Mouse (Mus musculus) embryonic facial prominence, embryonic 11.5 days (tissue): ENCODE results near the gene Pycr2. TPM values are rescaled to one million over a fixed set of nuclear protein-coding genes. Genes with fewer than 3 reads are reported as not detected.

ENCODE experiments used
- ATAC-seq: fragments of 200-750 bp; cut with Nextera tagmentation; replicated peaks from 2 replicates; pipeline ENCODE4 v1.8.0; 2017; ENCODE audit warnings: low read depth; ENCODE audit not compliant: insufficient number of reproducible peaks, low FRiP score, low TSS enrichment
- DNase-seq: peaks from one replicate; pipeline ENCODE4 v3.0.0-alpha.2; 2015; ENCODE audit warnings: low spot score
- H3K27ac ChIP-seq: fragments of 300-500 bp; sonication (generic); replicated peaks from 2 replicates; pipeline ENCODE4 v1.5.1; 2014; ENCODE audit warnings: mild to moderate bottlenecking, low read depth, low read length, control low read depth
- H3K27me3 ChIP-seq: fragments of 300-500 bp; sonication (generic); 2 replicates; pipeline ENCODE4 v1.6.1; 2014; ENCODE audit warnings: mild to moderate bottlenecking, low read length, moderate library complexity, mixed read lengths; ENCODE audit not compliant: control insufficient read depth, insufficient read depth
- H3K36me3 ChIP-seq: fragments of 300-500 bp; sonication (generic); replicated peaks from 2 replicates; pipeline ENCODE4 v1.6.1; 2014; ENCODE audit warnings: low read depth, mild to moderate bottlenecking, low read length, moderate library complexity, mixed read lengths; ENCODE audit not compliant: control insufficient read depth, insufficient read depth
- H3K4me1 ChIP-seq: fragments of 300-500 bp; sonication (generic); 2 replicates; pipeline ENCODE4 v1.6.1; 2014; ENCODE audit warnings: low read length, mixed read lengths; ENCODE audit not compliant: control insufficient read depth, insufficient read depth
- H3K4me2 ChIP-seq: fragments of 300-500 bp; sonication (generic); 2 replicates; pipeline ENCODE4 v1.6.1; 2014; ENCODE audit warnings: low read depth, mild to moderate bottlenecking, control low read depth, low read length, moderate library complexity
- H3K4me3 ChIP-seq: fragments of 300-500 bp; sonication (generic); 2 replicates; pipeline ENCODE4 v1.5.1; 2014; ENCODE audit warnings: low read depth, low read length, control low read depth
- H3K9ac ChIP-seq: fragments of 300-500 bp; sonication (generic); replicated peaks from 2 replicates; pipeline ENCODE4 v1.6.1; 2014; ENCODE audit warnings: mild to moderate bottlenecking, control low read depth, low read length
- H3K9me3 ChIP-seq: fragments of 300-500 bp; sonication (generic); replicated peaks from 2 replicates; pipeline ENCODE4 v1.6.1; 2016; ENCODE audit warnings: mild to moderate bottlenecking, low read length, inconsistent platforms, mixed read lengths; ENCODE audit not compliant: control insufficient read depth
- WGBS: fragments of 180-500 bp; shearing (Covaris S2); extraction: QIAGEN DNeasy Blood & Tissue Kit; methylation state at CpG from one replicate; pipeline ENCODE4 v1.1.7; 2014; 5-methylcytosine and 5-hydroxymethylcytosine counted together
- polyA plus RNA-seq: library from polyadenylated mRNA; unstranded; fragments of >200 nt; fragmentation: Nextera tagmentation; extraction: Ambion mirVana; gene quantifications from 2 replicates; pipeline ENCODE4 v1.2.1, GENCODE M21; 2014

The Pycr2 gene
- polyA plus RNA-seq, 1 experiment from 2014 or later = 92.7 TPM

- Histone ChIP-seq H3K27ac (no peak overlapping the region), H3K36me3 (peaks cover 6% of the 10 kb centered on the region), H3K27me3 (no peaks in the 10 kb centered on the region), H3K9ac (no peak overlapping the region), H3K9me3 (no peaks in the 10 kb centered on the region), H3K4me1 (peaks cover 4% of the 10 kb centered on the region; the same call in 1 of the 2 replicates), H3K4me2 (no peak overlapping the region), H3K4me3 (no peak overlapping the region)
- no peak for ATAC-seq
- 94% methylated on average over 24 of the region's 24 CpGs for WGBS
- no peak for DNase-seq
These were observed 2.5 kb downstream of the Pycr2 start for GRCm38 (mm10) chr1:180906461-180907147.

DNA sequence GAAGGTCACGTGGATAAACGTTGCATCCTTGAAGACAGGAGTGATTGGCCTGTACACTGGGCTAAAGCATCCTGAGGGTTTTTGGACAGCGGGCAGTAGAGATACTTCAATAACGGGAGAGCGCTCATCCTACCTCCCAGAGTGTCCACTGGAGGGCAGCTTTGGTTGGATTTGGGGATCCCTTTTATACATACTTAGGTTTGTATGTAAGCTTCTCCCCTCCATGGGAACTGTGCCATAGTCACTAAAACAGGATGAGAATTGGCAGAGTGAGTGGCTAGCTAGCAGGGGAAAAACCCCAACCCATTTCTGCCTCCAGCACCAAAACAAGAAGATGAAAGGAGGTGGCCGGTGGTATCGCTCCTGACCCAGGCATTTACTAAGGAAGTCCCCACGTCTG is 7.0 kb downstream of the Pycr2 start:
- no peak overlapping the region for H3K4me2 ChIP-seq

DNA sequence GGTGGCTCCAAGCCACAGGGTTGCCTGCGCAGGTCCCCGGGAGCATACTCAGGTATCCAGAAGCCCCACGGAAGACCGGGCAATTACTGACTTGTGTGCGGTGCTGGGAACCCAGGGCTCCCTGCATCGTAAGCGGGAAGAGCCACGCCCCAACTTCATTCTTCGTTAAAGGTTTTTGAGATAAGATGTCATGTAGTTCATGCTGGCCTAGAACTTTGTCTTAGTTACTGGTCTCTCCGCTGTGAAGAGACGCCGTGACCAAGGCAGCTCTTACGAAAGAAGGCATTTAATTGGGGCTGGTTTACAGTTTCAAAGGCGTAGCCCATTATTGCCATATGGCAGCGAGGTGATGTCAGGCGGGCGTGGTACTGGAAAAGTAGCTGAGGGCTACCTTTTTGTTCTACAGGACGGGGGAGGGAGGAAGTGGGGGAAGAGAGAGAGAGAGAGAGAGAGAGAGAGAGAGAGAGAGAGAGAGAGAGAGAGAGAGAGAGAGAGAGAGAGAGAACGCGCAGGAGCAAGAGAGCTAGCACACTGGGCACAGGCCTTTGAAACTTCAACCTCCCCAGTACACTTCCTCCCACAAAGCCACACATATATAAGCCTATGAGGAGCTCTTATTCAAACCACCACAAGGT is 7.7 kb downstream of the Pycr2 start:
- Histone ChIP-seq H3K36me3 (peaks cover 4% of the 10 kb centered on the region), H3K4me1 (no peaks in the 10 kb centered on the region), H3K9me3 (no peaks in the 10 kb centered on the region), H3K27me3 (no peaks in the 10 kb centered on the region), H3K27ac (no peak overlapping the region), H3K9ac (no peak overlapping the region), H3K4me3 (no peak overlapping the region), H3K4me2 (no peak overlapping the region; the same call in 1 of the 2 replicates)
- 48% methylated on average over 20 of the region's 20 CpGs for WGBS
- DNase-seq (peak; percentile 62), ATAC-seq (no peak)

More for the DNA sequence above, 7.0 kb downstream of the Pycr2 start:
- Histone ChIP-seq H3K27ac (no peak overlapping the region), H3K4me3 (no peak overlapping the region), H3K9me3 (no peaks in the 10 kb centered on the region), H3K4me1 (no peaks in the 10 kb centered on the region), H3K36me3 (peaks cover 6% of the 10 kb centered on the region), H3K9ac (no peak overlapping the region), H3K27me3 (no peaks in the 10 kb centered on the region)
- DNase-seq = peak; percentile 24
- no peak for ATAC-seq
- 42% methylated on average over 8 of the region's 8 CpGs for WGBS

DNA sequence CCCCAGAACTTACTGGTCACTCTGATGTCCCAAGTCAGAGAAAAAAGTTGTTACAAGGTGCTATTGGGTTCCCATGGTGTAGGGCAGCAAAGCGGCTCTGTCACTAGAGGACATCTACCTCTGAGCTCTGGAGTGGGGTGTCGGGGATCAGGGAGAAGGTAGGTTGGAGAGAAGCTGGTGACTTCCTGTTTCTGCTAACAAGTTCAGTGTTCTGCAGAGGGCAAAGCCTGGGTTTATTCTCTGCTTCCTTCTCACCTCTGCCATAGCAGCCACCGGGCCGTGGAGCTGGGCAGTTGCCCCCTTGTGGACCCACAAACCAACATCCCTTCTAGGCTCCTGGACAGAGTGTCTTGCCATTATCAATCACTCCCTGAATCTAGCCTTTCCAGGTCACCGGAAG is 8.7 kb downstream of the Pycr2 start:
- Histone ChIP-seq H3K27me3 (no peaks in the 10 kb centered on the region), H3K36me3 (peaks cover 1% of the 10 kb centered on the region; the same call in 1 of the 2 replicates), H3K4me2 (no peak overlapping the region), H3K27ac (no peak overlapping the region), H3K9me3 (no peaks in the 10 kb centered on the region), H3K9ac (no peak overlapping the region), H3K4me3 (no peak overlapping the region), H3K4me1 (no peaks in the 10 kb centered on the region)
- DNase-seq (no peak), ATAC-seq (no peak)
- 84% methylated on average over 5 of the region's 5 CpGs for WGBS

- ATAC-seq (0 out of 2 replicates have a peak, but pooled peaks have one; percentile 5), DNase-seq (peak; percentile 78)
- Histone ChIP-seq H3K4me1 (no peaks in the 10 kb centered on the region), H3K27ac (no peak overlapping the region), H3K36me3 (no peaks in the 10 kb centered on the region; the same call in 1 of the 2 replicates), H3K27me3 (no peaks in the 10 kb centered on the region), H3K4me3 (no peak overlapping the region), H3K9ac (no peak overlapping the region), H3K4me2 (no peak overlapping the region), H3K9me3 (no peaks in the 10 kb centered on the region)
- WGBS = 26% methylated on average over 4 of the region's 4 CpGs
These were observed 9.7 kb downstream of the Pycr2 start for GRCm38 (mm10) chr1:180913797-180914196.

GRCm38 (mm10) chr1:180916425-180916824 is 12.3 kb downstream of the Pycr2 start:
- no peak overlapping the region for H3K9ac ChIP-seq
- DNase-seq = no peak
- no peaks in the 10 kb centered on the region for H3K4me1 ChIP-seq
- no peaks in the 10 kb centered on the region for H3K36me3 ChIP-seq
- no peak for ATAC-seq
- H3K27me3 ChIP-seq = no peaks in the 10 kb centered on the region
- no peak overlapping the region for H3K4me2 ChIP-seq
- no peak overlapping the region for H3K27ac ChIP-seq
- H3K4me3 ChIP-seq = no peak overlapping the region
- 88% methylated on average over 11 of the region's 11 CpGs for WGBS
- H3K9me3 ChIP-seq = no peaks in the 10 kb centered on the region

GRCm38 (mm10) chr1:180917053-180917452 is 13.0 kb downstream of the Pycr2 start:
- Histone ChIP-seq H3K9me3 (no peaks in the 10 kb centered on the region), H3K36me3 (no peaks in the 10 kb centered on the region), H3K27ac (no peak overlapping the region), H3K4me3 (no peak overlapping the region), H3K4me2 (no peak overlapping the region), H3K27me3 (no peaks in the 10 kb centered on the region), H3K4me1 (no peaks in the 10 kb centered on the region), H3K9ac (no peak overlapping the region)
- 62% methylated on average over 1 of the region's 1 CpGs for WGBS
- DNase-seq (no peak), ATAC-seq (no peak)

DNA sequence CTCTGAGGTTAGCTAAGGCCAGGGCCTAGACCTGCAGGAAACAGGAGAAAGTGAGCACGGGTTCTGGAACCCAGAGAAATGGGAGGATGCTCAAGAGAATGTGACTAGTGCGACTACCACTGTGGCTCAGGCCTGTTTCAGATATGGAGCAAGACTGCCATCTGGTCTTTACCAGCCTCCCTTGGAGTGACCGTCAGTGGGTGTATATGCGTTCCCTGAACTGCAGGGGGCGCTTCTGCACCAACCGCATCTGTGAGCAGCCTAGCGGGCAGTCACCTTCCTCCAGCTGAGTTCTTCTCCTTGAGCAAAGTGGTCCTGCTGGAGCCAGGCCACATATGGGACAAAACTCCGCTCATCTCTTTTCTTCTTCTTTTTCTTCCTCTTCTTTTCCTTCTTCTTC is 15.6 kb downstream of the Pycr2 start:
- H3K27me3 ChIP-seq = no peaks in the 10 kb centered on the region
- H3K9ac ChIP-seq = no peak overlapping the region
- H3K27ac ChIP-seq = no peak overlapping the region
- no peak overlapping the region for H3K4me2 ChIP-seq
- H3K9me3 ChIP-seq = no peaks in the 10 kb centered on the region
- DNase-seq (no peak), ATAC-seq (no peak)
- 35% methylated on average over 8 of the region's 8 CpGs for WGBS
- H3K4me1 ChIP-seq = no peaks in the 10 kb centered on the region
- H3K4me3 ChIP-seq = no peak overlapping the region
- H3K36me3 ChIP-seq = no peaks in the 10 kb centered on the region
